Mouse (Mus musculus): Measurements from ENCODE around the gene Stk32b.
A peak's percentile ranks its signal among the peaks of the same experiment; 100 is the strongest.

DNA sequence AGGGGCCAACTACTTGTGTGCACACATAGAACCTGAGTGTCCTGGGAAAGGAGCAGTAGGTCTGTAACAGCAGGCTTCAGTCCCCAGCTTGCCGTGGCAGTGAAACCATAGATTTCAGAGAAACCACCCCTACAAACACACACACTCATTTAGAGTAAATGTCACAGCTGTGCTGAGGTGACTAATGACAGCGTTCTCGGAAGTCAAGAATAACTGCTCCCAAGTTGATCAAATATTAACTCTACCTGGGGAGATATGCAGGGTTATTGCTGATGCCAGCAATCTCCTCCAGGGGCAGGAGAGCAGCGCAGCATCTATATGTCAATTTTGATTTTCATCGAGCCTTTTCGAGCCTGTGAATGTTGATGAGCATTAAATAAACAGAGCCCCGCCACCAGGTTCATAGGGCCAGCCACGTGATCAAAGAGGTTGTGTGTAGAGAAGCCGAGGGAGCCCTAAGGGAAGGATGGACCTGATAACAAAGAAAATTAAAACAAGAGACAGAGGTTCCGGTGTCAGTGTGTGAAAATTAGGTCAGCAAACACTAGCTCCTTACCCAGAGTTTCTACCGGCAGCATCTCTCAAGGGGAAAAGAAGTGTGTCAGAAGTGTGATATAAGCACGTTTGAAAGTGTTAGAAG is 210.0 kb downstream of the Stk32b start:
- TF ChIP-seq CTCF (IDR thresholded peaks at IDR 0.05; ENCODE audit: low read depth) (peak; percentile 54), EP300 (optimal IDR thresholded peaks at IDR 0.05) (no peak)
